Mouse (Mus musculus) CH12.LX (cell line): ENCODE data around the gene Ogdh. TPM values are rescaled to one million over a fixed set of nuclear protein-coding genes. Genes with fewer than 3 reads are reported as not detected.

Experiments used
- DNase-seq: peaks from one replicate; pipeline ENCODE4 v3.0.0-alpha.2; 2013; ENCODE audit errors: extremely low read depth
- H3K27ac ChIP-seq: 2 replicates; pipeline ENCODE4 v1.5.1; 2012; ENCODE audit warnings: low read depth, mild to moderate bottlenecking, control low read depth, moderate library complexity; ENCODE audit not compliant: insufficient read depth
- H3K27me3 ChIP-seq: replicated peaks from 2 replicates; pipeline ENCODE3; 2012; ENCODE audit warnings: inconsistent platforms
- H3K36me3 ChIP-seq, 2 experiments: replicated peaks in 1 of 2; 2 replicates each; pipeline versions ENCODE3 to v1.6.1; 2012; ENCODE audit warnings: inconsistent platforms in 1 of 2, low read length in 1 of 2, mild to moderate bottlenecking in 1 of 2, mixed read lengths in 1 of 2, moderate library complexity in 1 of 2; ENCODE audit not compliant: control insufficient read depth in 1 of 2, insufficient read depth in 1 of 2
- H3K4me1 ChIP-seq, 2 experiments: 2 replicates each; pipeline ENCODE4 v1.6.1; 2012; ENCODE audit warnings: inconsistent platforms in 1 of 2, moderate library complexity in 1 of 2; ENCODE audit not compliant: insufficient read depth in 2 of 2, control insufficient read depth in 1 of 2
- H3K4me2 ChIP-seq: 2 replicates; pipeline ENCODE4 v1.6.1; 2012; ENCODE audit warnings: low read depth, mild to moderate bottlenecking, control low read depth; ENCODE audit not compliant: poor library complexity, insufficient read depth, severe bottlenecking
- H3K4me3 ChIP-seq, 3 experiments: fragments of 150-350 bp in 1 of 3; sonication (generic) in 1 of 3; replicated peaks in 1 of 3; 2 replicates each; pipeline versions ENCODE3 to v1.5.1; 2011 to 2012; ENCODE audit warnings: low read depth in 2 of 3, low read length in 2 of 3, mild to moderate bottlenecking in 2 of 3, moderate library complexity in 2 of 3, control low read depth in 1 of 3, improper control_type of control experiment in 1 of 3, inconsistent platforms in 1 of 3, mixed read lengths in 1 of 3; ENCODE audit not compliant: poor library complexity in 1 of 3
- H3K79me2 ChIP-seq: replicated peaks from 2 replicates; pipeline ENCODE4 v1.6.1; 2012; ENCODE audit warnings: mild to moderate bottlenecking, moderate library complexity; ENCODE audit not compliant: control insufficient read depth, poor library complexity, insufficient read depth, severe bottlenecking; ENCODE audit errors: extremely low read depth
- H3K9ac ChIP-seq: 2 replicates; pipeline ENCODE4 v1.6.1; 2012; ENCODE audit warnings: low read depth, mild to moderate bottlenecking, control low read depth, moderate library complexity; ENCODE audit not compliant: insufficient read depth
- H3K9me3 ChIP-seq: replicated peaks from 2 replicates; pipeline ENCODE3; 2012; ENCODE audit warnings: low read length, inconsistent platforms, mixed read lengths
- CHD2 ChIP-seq: IDR thresholded peaks from 2 replicates; pipeline ENCODE4 v1.6.1; 2011; ENCODE audit warnings: low read length, improper control_type of control experiment
- CTCF ChIP-seq, 2 experiments: IDR thresholded peaks in 1 of 2; conservative IDR thresholded peaks in 1 of 2; 2 replicates each; pipeline ENCODE4 v1.5.1; 2011 to 2012; ENCODE audit warnings: low read depth in 2 of 2, low read length in 2 of 2, improper control_type of control experiment in 1 of 2, inconsistent platforms in 1 of 2, mild to moderate bottlenecking in 1 of 2, moderate library complexity in 1 of 2
- E2F4 ChIP-seq: IDR thresholded peaks from 2 replicates; pipeline ENCODE4 v1.6.1; 2011; ENCODE audit warnings: low read depth, low read length, improper control_type of control experiment; ENCODE audit not compliant: insufficient replicate concordance
- EP300 ChIP-seq: IDR thresholded peaks from 2 replicates; pipeline ENCODE4 v1.6.1; 2011; ENCODE audit warnings: low read length, improper control_type of control experiment
- ETS1 ChIP-seq: conservative IDR thresholded peaks from 2 replicates; pipeline ENCODE4 v1.6.1; 2012; ENCODE audit warnings: low read depth, mild to moderate bottlenecking, inconsistent platforms, low read length, improper control_type of control experiment, moderate library complexity
- HCFC1 ChIP-seq: IDR thresholded peaks from 2 replicates; pipeline ENCODE4 v1.6.1; 2012; ENCODE audit warnings: low read depth, mild to moderate bottlenecking, inconsistent platforms, low read length, improper control_type of control experiment
- IRF4 ChIP-seq: IDR thresholded peaks from 2 replicates; pipeline ENCODE4 v1.6.1; 2014; ENCODE audit warnings: low read depth, mild to moderate bottlenecking, inconsistent platforms, low read length, improper control_type of control experiment
- JUN ChIP-seq: IDR thresholded peaks from 2 replicates; pipeline ENCODE4 v1.6.1; 2011; ENCODE audit warnings: low read depth, mild to moderate bottlenecking, low read length, improper control_type of control experiment, moderate library complexity; ENCODE audit not compliant: insufficient read depth
- KAT2A ChIP-seq: IDR thresholded peaks from 2 replicates; pipeline ENCODE4 v1.6.1; 2012; ENCODE audit warnings: low read length, improper control_type of control experiment, inconsistent platforms; ENCODE audit not compliant: insufficient replicate concordance
- MAX ChIP-seq: IDR thresholded peaks from 2 replicates; pipeline ENCODE4 v1.6.1; 2011; ENCODE audit warnings: low read length, improper control_type of control experiment
- MAZ ChIP-seq: IDR thresholded peaks from 2 replicates; pipeline ENCODE4 v1.6.1; 2012; ENCODE audit warnings: low read depth, mild to moderate bottlenecking, inconsistent platforms, low read length, improper control_type of control experiment, moderate library complexity
- MYC ChIP-seq: IDR thresholded peaks from 2 replicates; pipeline ENCODE4 v1.6.1; 2011; ENCODE audit warnings: low read depth, mild to moderate bottlenecking, improper control_type of control experiment, low read length
- NELFE ChIP-seq: IDR thresholded peaks from 2 replicates; pipeline ENCODE4 v1.6.1; 2011; ENCODE audit warnings: low read depth, low read length, improper control_type of control experiment
- NRF1 ChIP-seq: IDR thresholded peaks from 2 replicates; pipeline ENCODE4 v1.6.1; 2014; ENCODE audit warnings: low read depth, mild to moderate bottlenecking, inconsistent platforms, low read length, improper control_type of control experiment, moderate library complexity
- RAD21 ChIP-seq: IDR thresholded peaks from 2 replicates; pipeline ENCODE4 v1.6.1; 2011; ENCODE audit warnings: low read depth, mild to moderate bottlenecking, low read length, improper control_type of control experiment, moderate library complexity
- SMC3 ChIP-seq: IDR thresholded peaks from 2 replicates; pipeline ENCODE4 v1.6.1; 2011; ENCODE audit warnings: low read depth, low read length, improper control_type of control experiment
- TCF12 ChIP-seq: IDR thresholded peaks from 2 replicates; pipeline ENCODE4 v1.6.1; 2014; ENCODE audit warnings: low read depth, mild to moderate bottlenecking, inconsistent platforms, low read length, improper control_type of control experiment
- UBTF ChIP-seq: IDR thresholded peaks from 2 replicates; pipeline ENCODE4 v1.6.1; 2012; ENCODE audit warnings: low read depth, mild to moderate bottlenecking, inconsistent platforms, low read length, improper control_type of control experiment, moderate library complexity
- USF1 ChIP-seq: IDR thresholded peaks from 2 replicates; pipeline ENCODE4 v1.6.1; 2014; ENCODE audit warnings: low read depth, mild to moderate bottlenecking, inconsistent platforms, low read length, improper control_type of control experiment
- USF2 ChIP-seq: conservative IDR thresholded peaks from 2 replicates; pipeline ENCODE4 v1.6.1; 2011; ENCODE audit warnings: low read depth, low read length, improper control_type of control experiment
- ZC3H11A ChIP-seq: IDR thresholded peaks from 2 replicates; pipeline ENCODE4 v1.6.1; 2012; ENCODE audit warnings: low read depth, mild to moderate bottlenecking, inconsistent platforms, low read length, improper control_type of control experiment
- ZKSCAN1 ChIP-seq: IDR thresholded peaks from 2 replicates; pipeline ENCODE4 v1.6.1; 2012; ENCODE audit warnings: low read depth, inconsistent platforms, low read length, improper control_type of control experiment, borderline replicate concordance
- ZNF384 ChIP-seq: IDR thresholded peaks from 2 replicates; pipeline ENCODE4 v1.6.1; 2012; ENCODE audit warnings: low read depth, low read length, improper control_type of control experiment, inconsistent platforms
- dilution Hi-C: fragments of 300-500 bp; cut with MboI; formaldehyde crosslinking; loops from 2 replicates; pipeline ENCODE4 v1.14.3; 2020; ENCODE audit warnings: low sequenced_read_pairs; ENCODE audit not compliant: extremely low pct_unique_long_range_greater_than_20kb, extremely low pct_ligation_motif_present
- in situ Hi-C: fragments of 300-500 bp; cut with MboI; formaldehyde crosslinking; loops from 3 replicates; pipeline ENCODE4 v1.14.3; 2019; ENCODE audit warnings: low sequenced_read_pairs, low pct_ligation_motif_present, low pct_unique_long_range_greater_than_20kb, mixed read lengths
- polyA plus RNA-seq: library from polyadenylated mRNA; unstranded; fragments of >175 nt; gene quantifications from 2 replicates; pipeline ENCODE4 v1.2.1, GENCODE M21; 2012; ENCODE audit warnings: low read depth; ENCODE audit not compliant: insufficient read length
- total RNA-seq, 2 experiments: library from RNA; depleted of rRNA; stranded (reverse); fragments of 300-350 nt in 1 of 2; fragments of >200 nt in 1 of 2; gene quantifications; 2 replicates each; pipeline ENCODE4 v1.2.3; 2012 to 2014

Ogdh gene
- total and polyA plus RNA-seq, 3 experiments: 47.1 to 173 (median 120) TPM

- no peak for TF ChIP-seq ETS1
- no peak for TF ChIP-seq CHD2
- TF ChIP-seq ZKSCAN1: no peak
- no peak for TF ChIP-seq TCF12
- no peak for TF ChIP-seq CTCF (conservative IDR thresholded peaks at IDR 0.05 in 1 of 2, IDR thresholded peaks at IDR 0.05 in 1 of 2; ENCODE audit: low read depth in 2 of 2, low read length in 2 of 2)
- no peak for TF ChIP-seq ZC3H11A
- TF ChIP-seq MYC: no peak
- no peak for TF ChIP-seq MAZ
- no peak for TF ChIP-seq JUN
- TF ChIP-seq E2F4: no peak
- TF ChIP-seq IRF4: no peak
- TF ChIP-seq KAT2A: no peak
- no peak for TF ChIP-seq SMC3
- no peak for TF ChIP-seq USF2
- TF ChIP-seq RAD21: no peak
- TF ChIP-seq MAX: no peak
- no peak for TF ChIP-seq HCFC1
- no peak for TF ChIP-seq NELFE
- no peak for TF ChIP-seq UBTF
- TF ChIP-seq, all 38 proteins: peak for 0
- Histone ChIP-seq H3K4me1 (no peaks in the 10 kb centered on the region), H3K4me2 (no peak overlapping the region), H3K27ac (no peak overlapping the region), H3K79me2 (no peaks in the 10 kb centered on the region), H3K27me3 (no peaks in the 10 kb centered on the region), H3K9me3 (no peaks in the 10 kb centered on the region), H3K4me3 (no peak overlapping the region), H3K9ac (no peak overlapping the region), H3K36me3 (peaks cover 42 to 80% of the 10 kb centered on the region in 2 experiments)
- in situ Hi-C loops (no loop called here), dilution Hi-C loops (no loop called here)
- no peak for DNase-seq
These were observed 41.2 kb downstream of the Ogdh start for GRCm38 (mm10) chr11:6332606-6333005.

DNA sequence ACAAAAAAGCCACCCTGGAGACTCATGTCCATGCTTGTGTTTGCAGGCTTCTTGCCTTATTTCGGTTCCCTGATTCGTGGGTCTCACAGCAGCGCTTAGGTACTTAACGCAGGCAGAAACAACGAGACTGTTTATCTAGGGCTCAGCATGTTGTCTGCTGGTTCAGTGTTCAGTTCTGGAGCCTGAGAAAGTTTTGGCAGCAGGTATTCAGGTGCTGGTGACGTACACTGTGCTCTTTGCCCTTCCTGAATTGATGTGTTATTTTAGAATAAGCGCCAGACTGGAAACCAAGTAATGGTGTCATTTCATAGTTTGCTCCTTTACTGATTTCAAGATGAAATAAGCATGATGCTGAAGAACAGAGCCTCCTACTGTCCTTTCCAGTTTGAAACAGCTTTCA, 42.0 kb downstream of the Ogdh start:
- no peaks in the 10 kb centered on the region for H3K79me2 ChIP-seq
- no peak overlapping the region for H3K4me2 ChIP-seq
- H3K4me3 ChIP-seq: no peak overlapping the region
- in situ Hi-C loops (no loop called here), dilution Hi-C loops (no loop called here)
- H3K9me3 ChIP-seq: no peaks in the 10 kb centered on the region
- TF ChIP-seq E2F4 (no peak), NRF1 (no peak), MAZ (no peak), USF1 (no peak), ZNF384 (no peak), EP300 (no peak)
- DNase-seq: no peak
- H3K27ac ChIP-seq: no peak overlapping the region
- no peaks in the 10 kb centered on the region for H3K4me1 ChIP-seq
- H3K9ac ChIP-seq: no peak overlapping the region
- H3K27me3 ChIP-seq: no peaks in the 10 kb centered on the region
- H3K36me3 ChIP-seq: peaks cover 49 to 84% of the 10 kb centered on the region in 2 experiments
